Mouse (Mus musculus): ENCODE measurements at regions not wholly inside any gene's neighbourhood (a gene's known extent, or its start where the extent isn't known, plus 50 kb on each side); places are given as distances from the start of the nearest gene placed in this dataset.

DNA sequence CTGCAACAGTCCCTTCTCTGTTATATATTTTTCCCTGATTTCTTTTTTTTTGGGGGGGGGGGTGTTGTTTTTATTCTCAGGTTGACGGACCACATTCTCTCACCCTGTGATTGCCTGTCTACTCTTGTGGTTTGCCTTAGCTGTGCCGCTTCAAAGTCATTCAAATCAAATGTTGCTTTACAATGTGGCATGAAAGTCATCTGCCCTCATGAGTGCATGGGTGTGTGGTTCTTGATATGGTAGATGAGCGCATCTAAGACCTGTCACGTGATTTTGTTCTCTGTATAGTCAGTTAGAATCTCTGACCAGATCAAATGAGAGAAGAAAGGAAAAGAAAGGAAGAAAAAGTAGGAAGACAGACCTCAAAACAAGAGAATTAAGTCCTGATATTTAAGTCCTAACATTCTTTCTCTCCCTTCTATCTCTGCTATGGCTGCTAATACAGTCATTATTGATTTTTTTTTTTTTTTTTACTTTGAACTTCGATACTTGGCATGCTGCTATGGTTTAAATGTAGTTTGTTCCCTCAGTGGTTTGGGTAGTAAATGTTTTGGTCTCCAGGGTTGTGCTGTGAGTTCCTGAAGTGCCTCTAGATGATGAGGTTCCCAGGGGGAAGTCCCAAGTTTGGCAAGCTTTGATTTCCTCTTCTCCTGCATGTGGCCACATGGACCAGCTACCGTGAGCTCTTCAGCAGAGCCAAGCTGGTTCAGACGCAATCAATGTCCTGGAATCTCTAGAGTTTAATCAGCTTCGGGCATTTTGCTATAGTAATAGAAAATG, 91.2 kb upstream of the Npas2 start:
- DNase-seq = no peak

DNA sequence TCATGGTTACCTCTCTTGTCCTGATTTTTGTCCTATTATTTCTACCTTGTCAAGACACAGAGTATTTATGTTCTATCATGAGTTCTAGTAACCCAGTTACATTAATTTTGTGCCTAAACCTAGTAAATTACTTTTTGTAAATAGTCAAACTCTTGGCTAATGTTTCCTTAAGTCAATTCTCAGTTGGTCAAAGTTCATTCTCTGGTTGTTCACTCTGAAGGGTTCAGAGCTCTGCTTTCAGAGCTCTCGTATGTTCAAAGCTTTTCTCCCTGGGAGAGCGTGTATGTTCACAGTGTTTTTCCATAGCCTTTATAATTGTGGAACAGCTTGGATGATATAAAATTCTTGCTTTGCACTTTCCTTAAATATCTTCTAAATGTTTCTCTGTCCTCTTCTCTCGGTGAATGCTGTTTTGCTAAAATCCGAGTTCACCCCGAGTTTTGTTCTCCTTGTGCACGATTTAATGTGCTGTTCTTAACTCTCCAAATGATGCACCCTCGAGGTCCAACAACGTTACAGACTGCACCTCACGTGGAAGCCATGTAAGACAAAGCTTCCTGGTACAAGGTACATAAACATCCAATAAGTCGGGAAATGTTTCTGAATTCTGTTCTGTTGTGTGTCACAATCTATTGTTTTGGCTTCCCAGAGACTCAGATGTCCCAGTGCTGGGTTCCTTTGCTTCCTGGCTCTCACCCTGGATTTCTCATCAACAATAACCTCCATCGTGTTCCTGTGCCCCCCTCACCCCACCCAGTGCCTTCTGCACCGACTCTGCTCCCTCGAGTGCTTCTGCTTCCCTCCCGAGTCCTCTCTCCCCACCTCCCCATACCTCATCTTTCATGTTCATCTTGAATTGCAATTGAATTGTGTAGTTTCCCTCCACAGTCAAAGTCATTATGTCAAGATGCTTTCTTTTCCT, 90.3 kb upstream of the Npas2 start:
- no peak for DNase-seq

DNA sequence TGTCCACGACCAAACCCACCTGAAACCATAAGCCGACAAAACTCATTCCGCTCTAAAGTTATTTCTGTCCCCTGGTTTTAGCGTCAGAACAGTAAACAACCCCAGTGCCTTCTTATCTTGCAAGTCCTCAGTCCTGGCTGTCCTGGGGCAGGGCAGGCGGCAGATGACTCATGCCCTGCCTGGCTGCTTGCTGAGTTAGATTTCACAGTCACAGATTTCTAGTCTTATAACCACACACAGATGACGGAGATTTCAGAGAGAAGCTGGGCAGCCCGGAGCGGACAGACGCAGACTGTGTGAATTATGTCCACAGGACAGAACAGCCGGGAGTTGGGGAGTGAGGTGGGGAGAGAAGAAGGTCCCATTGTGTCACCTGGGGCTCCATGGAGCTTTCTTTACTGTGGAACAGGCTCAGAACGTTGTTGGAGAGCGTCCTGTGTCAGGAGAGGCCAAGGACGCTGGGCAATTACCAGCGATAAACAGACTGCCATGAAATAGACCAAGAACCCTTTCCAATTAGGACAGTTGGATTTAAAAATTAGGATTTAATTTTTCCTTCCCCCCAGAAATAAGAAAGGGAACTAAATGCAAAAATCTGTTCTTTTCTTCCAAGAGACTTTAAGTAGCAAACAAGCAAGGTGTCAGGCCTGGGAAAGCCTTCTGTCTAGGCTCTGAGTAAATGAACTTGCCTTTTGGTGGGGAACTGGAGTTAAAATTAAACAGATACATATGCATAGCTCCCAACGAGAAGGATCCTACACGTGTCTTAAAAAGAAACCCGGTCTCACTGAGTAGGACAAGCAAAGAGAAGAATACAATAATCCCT, 87.8 kb upstream of the Npas2 start:
- DNase-seq = no peak

DNA sequence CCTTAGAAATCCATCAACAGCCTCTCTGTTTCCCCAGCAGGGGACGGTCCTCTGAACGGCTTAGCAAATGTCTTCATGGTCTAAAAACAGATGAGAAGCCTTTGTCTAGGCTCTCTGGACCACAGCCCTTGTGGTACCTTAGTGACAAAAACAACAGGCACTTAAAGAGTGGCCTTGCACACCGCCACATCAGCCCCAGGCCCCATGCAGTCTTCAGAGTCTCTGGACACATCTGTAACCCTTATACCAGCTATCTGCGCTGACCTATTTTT, 87.2 kb upstream of the Npas2 start:
- no peak for DNase-seq

DNA sequence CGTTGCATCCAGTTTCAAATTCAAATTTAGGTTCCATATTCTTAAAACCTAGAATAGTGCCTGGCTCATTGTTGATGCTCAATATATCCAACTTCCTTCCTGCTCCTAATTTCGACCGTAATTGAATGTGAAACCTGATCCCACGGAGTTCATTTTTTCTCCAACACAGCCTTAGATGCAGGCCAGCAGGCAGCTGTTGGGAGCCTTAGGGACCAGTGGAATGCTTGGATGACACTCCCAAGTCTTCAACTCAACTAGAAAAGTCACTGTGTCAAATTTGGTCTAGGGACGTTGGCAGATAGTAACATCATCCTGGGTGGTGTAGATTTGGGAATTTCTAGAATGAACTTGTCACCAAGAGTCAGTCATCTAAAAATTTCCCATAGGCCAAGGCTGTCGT, 86.9 kb upstream of the Npas2 start:
- DNase-seq = no peak

DNA sequence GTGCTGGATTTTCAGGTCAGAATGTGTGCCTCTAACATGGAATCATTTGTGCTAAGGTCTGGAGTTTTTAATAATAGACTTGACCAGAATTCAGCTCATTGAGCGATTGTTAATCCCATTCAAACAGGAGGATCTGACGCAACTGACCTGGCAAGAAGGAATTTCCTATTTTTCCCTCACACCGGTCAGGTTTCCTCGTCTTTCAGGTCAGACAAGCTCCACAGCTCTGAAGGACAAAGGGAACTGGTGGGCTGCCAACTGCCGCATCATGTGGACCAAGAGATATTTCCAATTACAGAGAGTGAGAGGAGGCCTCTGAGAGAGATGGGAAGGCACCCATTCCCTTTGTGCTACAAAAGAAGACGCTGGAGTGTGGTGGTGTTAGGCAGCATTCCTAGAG, 77.2 kb upstream of the Npas2 start:
- no peak for DNase-seq

DNA sequence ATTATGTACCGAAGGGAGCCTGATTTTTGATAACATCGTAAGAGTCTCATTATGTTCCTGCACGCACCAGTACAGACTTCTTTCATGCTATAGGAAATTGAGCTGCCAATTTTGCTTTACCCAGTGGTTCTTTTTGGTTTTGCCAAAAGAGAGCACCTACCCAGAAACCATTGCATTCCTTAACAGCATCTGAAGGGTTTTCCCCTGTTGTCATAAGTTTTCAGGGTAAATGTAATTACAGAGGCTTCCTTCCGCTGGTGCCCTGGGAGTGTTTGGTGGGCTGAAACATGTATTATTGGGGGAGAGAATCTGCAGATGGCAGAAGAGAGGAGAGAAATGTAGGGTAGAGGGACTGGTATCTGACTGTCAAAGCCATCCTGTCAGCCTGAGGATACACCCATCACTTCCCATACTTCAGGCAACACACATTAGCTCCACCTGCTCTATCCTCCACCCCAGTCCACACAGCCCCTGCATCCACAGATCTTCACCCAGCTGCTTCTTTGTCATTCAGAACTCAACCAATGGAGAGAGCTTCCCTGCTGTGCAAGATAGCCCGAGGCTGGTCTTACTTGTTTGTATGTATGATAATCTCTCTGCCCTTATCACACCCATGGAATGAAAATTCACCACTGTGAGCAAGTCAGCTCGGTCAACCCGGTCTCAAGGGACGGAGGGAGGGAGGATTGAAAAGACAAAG, 71.1 kb upstream of the Npas2 start:
- no peak for DNase-seq

DNA sequence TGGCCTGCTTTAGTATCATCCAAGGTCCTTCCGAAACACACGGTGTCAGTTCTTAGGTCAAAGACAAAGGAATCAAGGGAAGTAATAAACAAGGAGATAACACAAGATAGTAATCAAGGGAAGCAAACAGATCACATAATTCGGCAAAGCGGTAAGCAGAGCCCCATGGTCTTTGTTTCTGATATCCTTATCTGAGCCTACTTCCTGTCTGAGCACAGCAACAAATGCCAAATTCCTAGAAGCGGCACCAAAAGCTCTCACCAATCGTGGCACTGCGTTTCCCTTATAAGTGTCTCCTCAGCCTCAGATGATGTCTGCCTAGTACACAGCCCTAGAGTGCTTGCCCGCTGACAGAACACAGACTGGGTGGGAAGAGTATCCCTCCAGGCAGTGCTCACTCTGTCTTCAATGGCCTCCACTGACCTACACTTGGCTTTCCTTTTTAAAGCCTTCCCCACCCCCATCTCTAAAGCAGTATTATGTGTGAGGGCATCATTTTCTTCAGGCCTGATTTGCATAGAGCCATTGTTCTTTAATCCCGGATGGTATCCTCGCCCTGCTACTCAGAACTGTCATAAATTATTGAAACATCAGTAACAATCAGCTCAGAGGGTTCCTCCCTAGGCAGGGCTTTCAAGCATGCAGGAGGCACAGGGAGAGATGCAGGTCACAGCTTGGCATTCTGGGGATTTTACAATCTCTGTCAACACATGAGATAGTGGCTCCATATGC, 70.3 kb upstream of the Npas2 start:
- DNase-seq = no peak

DNA sequence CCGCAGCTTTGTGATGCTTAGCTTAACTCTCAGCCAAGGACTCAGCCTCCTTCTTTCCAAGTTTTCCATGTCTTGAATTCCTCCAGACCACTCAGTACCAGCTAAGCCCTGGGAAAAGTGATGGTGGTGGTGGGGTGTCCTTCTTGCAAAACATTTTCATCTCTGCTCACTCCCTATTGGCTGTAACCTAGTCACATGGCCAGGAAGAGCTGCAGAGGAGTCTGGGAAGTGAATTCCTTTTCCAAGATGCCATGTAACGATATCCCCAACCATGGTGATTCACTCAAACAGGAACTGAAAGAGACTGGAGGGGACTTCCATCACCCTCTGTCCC, 69.8 kb upstream of the Npas2 start:
- no peak for DNase-seq

DNA sequence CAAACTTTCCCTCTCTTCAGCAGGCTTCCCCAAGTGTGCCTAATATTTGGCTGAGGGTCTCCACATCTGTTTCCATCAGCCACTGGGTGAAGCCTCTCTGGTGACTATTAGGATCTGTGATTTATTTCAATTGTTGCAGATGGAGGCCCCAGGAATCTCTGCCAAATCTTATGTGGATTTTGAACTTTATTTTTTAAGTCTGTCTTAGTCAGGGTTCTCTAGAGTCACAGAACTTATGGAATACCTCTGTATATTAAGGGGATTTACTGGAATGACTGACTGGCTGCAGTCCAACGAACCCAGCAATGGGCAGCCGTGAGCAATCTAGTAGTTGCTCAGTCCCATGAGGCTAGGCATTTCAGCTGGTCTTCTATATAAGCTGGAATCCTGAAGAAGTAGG, 59.0 kb upstream of the Npas2 start:
- no peak for DNase-seq

DNA sequence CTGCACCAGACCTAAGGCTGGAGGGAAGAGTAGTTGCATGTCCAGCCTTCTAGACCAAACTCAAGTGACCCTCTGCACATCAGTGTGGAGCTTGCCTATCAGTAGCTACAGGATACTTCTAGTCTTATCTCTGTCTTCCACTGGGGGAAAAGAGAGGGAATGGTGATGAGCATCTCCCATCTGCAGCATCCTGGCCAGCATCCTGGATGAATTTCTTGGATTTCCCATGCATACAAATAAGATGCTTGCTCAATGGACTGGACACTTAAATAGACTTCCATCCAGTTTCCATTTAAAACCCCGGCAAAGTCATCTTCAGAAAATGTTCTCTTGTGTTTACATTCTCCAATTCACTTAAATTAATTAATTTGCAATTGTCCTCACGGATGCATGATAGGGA, 50.5 kb upstream of the Npas2 start:
- no peak for DNase-seq

DNA sequence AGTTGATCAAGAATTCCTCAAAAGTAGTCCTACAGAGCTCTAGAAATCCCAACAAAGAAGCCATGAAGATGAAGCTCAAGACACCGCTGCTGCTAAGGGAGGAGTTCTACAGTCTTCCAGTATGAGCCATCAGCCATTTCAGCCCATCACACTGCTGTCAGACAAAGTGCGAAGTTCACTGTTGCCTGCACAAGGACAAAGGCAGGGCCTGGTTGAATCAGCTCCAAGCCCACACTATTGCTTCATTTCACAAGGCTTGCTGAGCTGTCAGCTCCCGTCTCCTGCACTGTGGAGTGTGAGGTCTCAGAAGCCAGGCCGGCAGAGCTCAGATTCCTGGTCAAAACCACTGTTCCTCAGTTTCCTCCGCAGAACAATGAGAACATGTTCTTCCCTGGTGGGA, 49.9 kb upstream of the Npas2 start:
- DNase-seq = no peak
